Mouse (Mus musculus) G1E (cell line): ENCODE data around the gene Rnf103. TPM values are rescaled to one million over a fixed set of nuclear protein-coding genes. Genes with fewer than 3 reads are reported as not detected.
"Not testable (repeated sequence)": the region's sequence is repeated elsewhere in the genome, so short reads cannot be mapped to it uniquely, and the experiment has no call there.

Source experiments
- ATAC-seq: 2 replicates; pipeline ENCODE4 v1.8.0; 2016; ENCODE audit warnings: mild to moderate bottlenecking; ENCODE audit not compliant: insufficient number of reproducible peaks, poor library complexity, low FRiP score, severe bottlenecking; ENCODE audit errors: extremely low read depth
- DNase-seq: peaks from one replicate; pipeline ENCODE4 v3.0.0; 2012; ENCODE audit warnings: low spot score
- H3K27me3 ChIP-seq: 2 replicates; pipeline ENCODE4 v1.6.1; 2012; ENCODE audit warnings: mild to moderate bottlenecking, low read length, inconsistent platforms; ENCODE audit not compliant: insufficient read depth
- H3K36me3 ChIP-seq: replicated peaks from 2 replicates; pipeline ENCODE3; 2012; ENCODE audit warnings: mild to moderate bottlenecking, inconsistent platforms
- H3K4me1 ChIP-seq: 2 replicates; pipeline ENCODE4 v1.6.1; 2012; ENCODE audit warnings: low read depth, low read length, inconsistent platforms, mixed read lengths; ENCODE audit not compliant: insufficient read depth
- H3K4me3 ChIP-seq: 2 replicates; pipeline ENCODE4 v1.5.1; 2012; ENCODE audit warnings: low read depth, mild to moderate bottlenecking, inconsistent platforms, low read length, moderate library complexity, mixed read lengths
- H3K9me3 ChIP-seq: replicated peaks from 2 replicates; pipeline ENCODE4 v1.6.1; 2012; ENCODE audit warnings: inconsistent platforms
- CTCF ChIP-seq: IDR thresholded peaks from 2 replicates; pipeline ENCODE4 v1.5.1; 2012; ENCODE audit warnings: low read depth, low read length, inconsistent platforms, mixed read lengths
- GATA1 ChIP-seq: IDR thresholded peaks from 2 replicates; pipeline ENCODE4 v1.6.1; 2012; ENCODE audit warnings: borderline replicate concordance, low read length, inconsistent platforms, mixed read lengths
- GATA2 ChIP-seq: IDR thresholded peaks from 2 replicates; pipeline ENCODE4 v1.6.1; 2012; ENCODE audit warnings: low read depth, low read length, inconsistent platforms, borderline replicate concordance
- POLR2AphosphoS5 ChIP-seq: IDR thresholded peaks from 2 replicates; pipeline ENCODE4 v1.6.1; 2012; ENCODE audit warnings: low read depth, low read length, inconsistent platforms; ENCODE audit not compliant: insufficient replicate concordance
- TAL1 ChIP-seq: conservative IDR thresholded peaks from 2 replicates; pipeline ENCODE4 v1.6.1; 2012; ENCODE audit warnings: low read depth, low read length, inconsistent platforms, mixed read lengths
- polyA plus RNA-seq: library from polyadenylated mRNA; stranded (reverse); fragments of >175 nt; gene quantifications from 2 replicates; pipeline ENCODE4 v1.2.3, GENCODE M21; 2012
- total RNA-seq, 2 experiments: library from RNA; stranded (forward) in 1 of 2; stranded (reverse) in 1 of 2; fragments of 200-1000 nt in 1 of 2; fragments of >200 nt in 1 of 2; fragmentation: Nextera tagmentation in 1 of 2; gene quantifications; 2 replicates each; pipeline ENCODE4 v1.2.3; 2014 to 2017

The Rnf103 gene
- total and polyA plus RNA-seq, 3 experiments: 7.3 to 18.3 (median 14.2) TPM

DNA sequence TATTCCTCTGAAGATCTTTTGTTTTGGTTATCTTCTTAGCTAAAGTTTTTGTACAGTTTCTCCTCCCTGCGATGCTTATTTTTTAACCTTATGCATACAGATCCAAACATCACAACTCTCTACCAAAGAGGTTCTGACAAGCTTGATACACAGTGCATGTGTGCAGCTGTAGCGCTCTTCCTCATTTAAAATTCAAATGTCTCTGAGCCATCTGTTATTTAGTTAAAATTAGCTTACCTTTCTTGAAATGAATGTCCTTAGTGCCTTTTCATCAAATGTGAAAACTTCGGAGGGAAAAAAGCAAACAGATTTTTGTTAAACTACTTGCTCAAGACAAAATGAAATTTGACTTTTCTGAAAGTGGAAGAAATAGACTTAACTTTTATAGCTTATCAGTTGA lies 28.5 kb upstream of the Rnf103 start:
- ATAC-seq (no peak), DNase-seq (no peak)
- no peaks in the 10 kb centered on the region for H3K36me3 ChIP-seq

DNA sequence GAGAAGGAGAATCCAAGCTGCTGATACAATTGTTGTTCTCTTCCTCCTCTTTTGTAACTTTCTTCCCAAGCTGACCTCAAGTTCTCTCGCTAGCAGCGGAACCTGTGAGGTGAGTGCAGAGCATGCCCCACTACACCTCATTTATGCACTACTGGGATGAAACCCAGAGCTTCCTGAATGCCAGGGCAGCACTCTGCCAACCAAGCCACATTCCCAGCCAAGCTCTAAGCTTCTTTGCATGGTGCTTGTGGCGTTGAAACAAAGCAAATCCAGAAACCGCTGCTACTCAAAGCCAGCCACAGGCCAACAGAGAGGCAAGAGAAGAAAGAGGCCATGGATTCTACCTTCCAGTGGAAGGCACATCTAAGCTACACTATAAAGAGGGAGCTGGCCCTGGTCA lies 25.9 kb upstream of the Rnf103 start:
- Histone ChIP-seq H3K9me3 (peaks cover 2% of the 10 kb centered on the region; the same call in 1 of the 2 replicates), H3K4me1 (no peaks in the 10 kb centered on the region), H3K4me3 (no peak overlapping the region), H3K36me3 (no peaks in the 10 kb centered on the region), H3K27me3 (peaks cover 10% of the 10 kb centered on the region; the same call in 1 of the 2 replicates)
- TF ChIP-seq POLR2AphosphoS5 (no peak), GATA1 (no peak), TAL1 (no peak), CTCF (no peak)
- DNase-seq (no peak), ATAC-seq (no peak)

More for the DNA sequence above, 28.5 kb upstream of the Rnf103 start:
- peaks cover 8% of the 10 kb centered on the region; the same call in 1 of the 2 replicates for H3K27me3 ChIP-seq
- peaks cover 3% of the 10 kb centered on the region; the same call in 1 of the 2 replicates for H3K9me3 ChIP-seq
- TF ChIP-seq GATA2: no peak
- TF ChIP-seq GATA1: no peak
- TF ChIP-seq POLR2AphosphoS5: no peak
- no peak for TF ChIP-seq CTCF
- TF ChIP-seq TAL1: no peak
- H3K4me1 ChIP-seq: no peaks in the 10 kb centered on the region
- H3K4me3 ChIP-seq: no peak overlapping the region

GRCm38 (mm10) chr6:71469291-71469690 lies 24.4 kb upstream of the Rnf103 start:
- H3K4me1 ChIP-seq: no peaks in the 10 kb centered on the region
- DNase-seq: no peak
- H3K9me3 ChIP-seq: no peaks in the 10 kb centered on the region
- H3K4me3 ChIP-seq: no peak overlapping the region
- no peak for TF ChIP-seq POLR2AphosphoS5
- no peak for TF ChIP-seq GATA1
- H3K27me3 ChIP-seq: peaks cover 15% of the 10 kb centered on the region
- ATAC-seq: no peak
- H3K36me3 ChIP-seq: no peaks in the 10 kb centered on the region

- ATAC-seq (no peak), DNase-seq (no peak)
- H3K36me3 ChIP-seq: no peaks in the 10 kb centered on the region
- H3K27me3 ChIP-seq: peaks cover 28% of the 10 kb centered on the region
- H3K4me3 ChIP-seq: no peak overlapping the region
- TF ChIP-seq CTCF: no peak
- no peak for TF ChIP-seq GATA1
- TF ChIP-seq TAL1: no peak
- no peak for TF ChIP-seq GATA2
- H3K9me3 ChIP-seq: no peaks in the 10 kb centered on the region
- no peaks in the 10 kb centered on the region for H3K4me1 ChIP-seq
Measured at GRCm38 (mm10) chr6:71471830-71472520, 21.7 kb upstream of the Rnf103 start.

DNA sequence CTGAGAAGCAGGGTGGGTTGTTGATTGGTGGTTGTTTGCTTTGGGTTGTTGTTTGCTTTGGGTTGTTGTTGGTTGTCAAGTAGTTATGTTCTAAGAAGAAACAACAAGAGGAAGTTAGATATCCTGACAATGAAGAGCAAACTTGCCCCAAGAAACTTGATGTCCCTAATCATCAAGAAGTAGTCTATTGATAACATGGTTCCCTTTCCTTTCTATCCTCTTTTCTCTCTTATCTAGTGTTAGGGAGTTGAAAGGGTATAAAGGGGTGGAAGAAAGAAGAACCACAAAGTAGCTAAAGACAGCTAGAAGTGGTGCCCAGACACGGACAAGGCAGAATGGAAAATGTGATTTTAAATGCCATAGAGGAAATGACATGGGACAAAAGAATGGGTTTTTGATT lies 20.9 kb upstream of the Rnf103 start:
- Histone ChIP-seq H3K27me3 (peaks cover 25% of the 10 kb centered on the region), H3K9me3 (no peaks in the 10 kb centered on the region), H3K4me3 (no peak overlapping the region), H3K4me1 (no peaks in the 10 kb centered on the region), H3K36me3 (no peaks in the 10 kb centered on the region)
- TF ChIP-seq GATA1 (no peak), POLR2AphosphoS5 (no peak), CTCF (no peak), GATA2 (no peak), TAL1 (no peak)
- ATAC-seq (no peak), DNase-seq (no peak)

GRCm38 (mm10) chr6:71475604-71476003 lies 18.1 kb upstream of the Rnf103 start:
- no peaks in the 10 kb centered on the region for H3K36me3 ChIP-seq
- DNase-seq (no peak), ATAC-seq (no peak)
- H3K4me3 ChIP-seq: no peak overlapping the region
- TF ChIP-seq POLR2AphosphoS5: no peak
- no peak for TF ChIP-seq GATA1
- TF ChIP-seq CTCF: no peak
- TF ChIP-seq TAL1: no peak
- no peak for TF ChIP-seq GATA2
- H3K4me1 ChIP-seq: no peaks in the 10 kb centered on the region
- H3K9me3 ChIP-seq: no peaks in the 10 kb centered on the region
- H3K27me3 ChIP-seq: peaks cover 26% of the 10 kb centered on the region

- no peak for TF ChIP-seq GATA1
- TF ChIP-seq TAL1: no peak
- no peak for TF ChIP-seq CTCF
- TF ChIP-seq GATA2: no peak
- TF ChIP-seq POLR2AphosphoS5: no peak
- Histone ChIP-seq H3K9me3 (no peaks in the 10 kb centered on the region), H3K36me3 (no peaks in the 10 kb centered on the region), H3K27me3 (peaks cover 23% of the 10 kb centered on the region), H3K4me1 (no peaks in the 10 kb centered on the region), H3K4me3 (no peak overlapping the region)
- ATAC-seq (no peak), DNase-seq (no peak)
Measured at GRCm38 (mm10) chr6:71476783-71477182, 16.9 kb upstream of the Rnf103 start.

DNA sequence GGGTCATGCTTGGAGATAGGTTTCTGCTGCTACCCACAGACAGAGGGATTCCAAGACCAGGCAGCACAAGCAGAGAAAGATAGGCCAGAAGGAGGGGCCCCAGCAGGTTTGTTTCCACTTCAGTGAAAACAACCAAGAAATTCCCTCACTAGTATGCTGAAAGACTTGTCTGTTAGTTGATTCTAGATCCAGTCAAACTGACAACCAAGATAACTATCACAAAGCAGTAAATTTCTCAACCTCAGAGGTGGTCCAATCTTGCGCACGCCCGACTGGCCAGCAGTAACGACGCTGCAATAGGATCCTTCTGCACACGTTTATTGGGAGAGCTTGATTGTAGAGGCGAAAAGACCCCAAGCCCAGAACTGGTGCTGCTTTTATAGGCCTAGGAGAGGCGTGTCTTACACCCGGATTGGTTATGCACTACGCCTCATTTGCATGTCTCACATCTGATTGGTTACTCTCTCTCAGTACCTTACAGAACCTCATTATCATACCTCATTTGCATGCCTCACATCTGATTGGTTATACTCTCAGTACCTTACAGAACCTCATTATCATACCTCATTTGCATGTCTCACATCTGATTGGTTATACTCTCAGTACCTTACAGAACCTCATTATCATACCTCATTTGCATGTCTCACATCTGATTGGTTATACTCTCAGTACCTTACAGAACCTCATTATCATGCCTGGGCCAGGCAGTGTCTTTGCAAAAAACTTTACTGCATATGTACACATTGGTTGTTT lies 14.7 kb upstream of the Rnf103 start:
- H3K4me1 ChIP-seq, ATAC-seq, DNase-seq, H3K36me3 ChIP-seq, H3K9me3 ChIP-seq, H3K4me3 ChIP-seq: not testable (repeated sequence)
- H3K27me3 ChIP-seq: peaks cover 21% of the 10 kb centered on the region

GRCm38 (mm10) chr6:71479588-71479987 lies 14.1 kb upstream of the Rnf103 start:
- peaks cover 21% of the 10 kb centered on the region for H3K27me3 ChIP-seq
- H3K9me3 ChIP-seq, H3K4me3 ChIP-seq, H3K36me3 ChIP-seq, H3K4me1 ChIP-seq, ATAC-seq, DNase-seq: not testable (repeated sequence)
